Comparison of ENCODE assay signal across 8 mouse cellular contexts in genomic region chr17:6424294-6424980, GRCm38 (mm10). TPM values are rescaled to one million over a fixed set of nuclear protein-coding genes. Genes with fewer than 3 reads are reported as not detected.
DNase-seq lines count a peak whose midpoint lies in the region; ATAC-seq and TF ChIP-seq lines count a peak whose summit lies in the region.
"Not testable (repeated sequence)": the region's sequence is repeated elsewhere in the genome, so short reads cannot be mapped to it uniquely, and the experiment has no call there.

No protein-coding gene starts in this region.

- not testable (repeated sequence) for TF ChIP-seq EP300 in liver, postnatal 0 days (IDR thresholded peaks at IDR 0.05; ENCODE audit: low read depth)

- H3K4me1 ChIP-seq in forebrain, embryonic 13.5 days; kidney, embryonic 15.5 days; liver, postnatal 0 days (ENCODE audit: insufficient read depth): not testable (repeated sequence)

- not testable (repeated sequence) for H3K4me3 ChIP-seq in forebrain, embryonic 13.5 days; kidney, embryonic 15.5 days (replicated peaks); liver, postnatal 0 days (ENCODE audit: low read depth, low read length)

- 71% methylated on average over 12 of the region's 12 CpGs for WGBS in forebrain, embryonic 13.5 days
- WGBS in kidney, embryonic 15.5 days, result 53% methylated on average over 12 of the region's 12 CpGs
- 46% methylated on average over 12 of the region's 12 CpGs for WGBS in liver, postnatal 0 days (ENCODE audit: insufficient replicate concordance)

- H3K36me3 ChIP-seq in forebrain, embryonic 13.5 days (ENCODE audit: poor library complexity, severe bottlenecking); kidney, embryonic 15.5 days; liver, postnatal 0 days (replicated peaks; ENCODE audit: insufficient read depth, low read length): not testable (repeated sequence)

- DNase-seq in CD4-positive helper T cell, adult 2 months (ENCODE audit: low read depth, low spot score), result peak; percentile 19
- DNase-seq in adrenal gland, postnatal 10 days, result peak; percentile 20
- DNase-seq in heart, postnatal 10 days, result peak; percentile 49 to 57
- peak; percentile 34 for DNase-seq in liver, postnatal 0 days
- peak; percentile 3 for DNase-seq in retina, embryonic 14.5 days (ENCODE audit: low spot score)
- DNase-seq in thymus, postnatal 14 days, result peak; percentile 66

- intact Hi-C loops in heart, postnatal 10 days (cut with DNase I), result not testable (repeated sequence)

- H3K4me2 ChIP-seq in forebrain, embryonic 13.5 days; kidney, embryonic 15.5 days; liver, postnatal 0 days (ENCODE audit: low read depth, low read length): not testable (repeated sequence)

- H3K9ac ChIP-seq in forebrain, embryonic 13.5 days; kidney, embryonic 15.5 days; liver, postnatal 0 days (replicated peaks): not testable (repeated sequence)

- H3K27ac ChIP-seq in forebrain, embryonic 13.5 days; liver, postnatal 0 days (ENCODE audit: low read depth): not testable (repeated sequence)
- 0 out of 2 replicates have a peak overlapping the region, but pooled peaks have one; percentile 33 for H3K27ac ChIP-seq in kidney, embryonic 15.5 days

- not testable (repeated sequence) for H3K9me3 ChIP-seq in forebrain, embryonic 13.5 days (replicated peaks); kidney, embryonic 15.5 days (replicated peaks); liver, postnatal 0 days (ENCODE audit: low read length)

- H3K27me3 ChIP-seq in forebrain, embryonic 13.5 days; kidney, embryonic 15.5 days; liver, postnatal 0 days (ENCODE audit: insufficient read depth, low read length): not testable (repeated sequence)

- ATAC-seq in forebrain, embryonic 13.5 days, result 0 out of 2 replicates have a peak, but pooled peaks have one; percentile 22
- not testable (repeated sequence) for ATAC-seq in kidney, embryonic 15.5 days (replicated peaks; ENCODE audit: low FRiP score)
- peak; percentile 87 for ATAC-seq in liver, postnatal 0 days

- not testable (repeated sequence) for TF ChIP-seq CTCF in liver, postnatal 0 days (IDR thresholded peaks at IDR 0.05; ENCODE audit: low read depth)

RNA-seq across cellular contexts. Expression of gene Dynlt1b, which starts 5.5 kb away (rescaled TPM):
- total RNA-seq in adrenal gland, postnatal 10 days (2021), result 100 to 1,000 TPM; 131 to 145 TPM
- 931 and 992 TPM in 2 replicates for polyA plus RNA-seq in forebrain, embryonic 13.5 days (2015; fragmentation: Nextera tagmentation; extraction: Ambion mirVana)
- total RNA-seq in heart, postnatal 10 days (2021), result 100 to 1,000 TPM; 112 to 122 TPM
- polyA plus RNA-seq in kidney, embryonic 15.5 days (2015; fragmentation: Nextera tagmentation; extraction: Ambion mirVana), result 445 and 456 TPM in 2 replicates
- polyA plus RNA-seq in liver, postnatal 0 days (2015; fragmentation: Nextera tagmentation; extraction: Ambion mirVana), result 164 and 165 TPM in 2 replicates

Comparison
In these comparisons a context has a peak if more than half of its experiments do, and no peak if none do; other contexts are left out.
1. DNase-seq: peak in every context shown above with its lines; median percentile 66 in thymus, postnatal 14 days; 53 in heart, postnatal 10 days; 34 in liver, postnatal 0 days; 20 in adrenal gland, postnatal 10 days; 19 in CD4-positive helper T cell, adult 2 months; 3 in retina, embryonic 14.5 days.